Mouse (Mus musculus) ES-CJ7 (cell line): ENCODE results near the gene Abcb1a.

Source experiments
- DNase-seq: peaks from one replicate; pipeline ENCODE4 v3.0.0; 2011; ENCODE audit warnings: low read depth, low spot score

Abcb1a gene

GRCm38 (mm10) chr5:8659911-8660737 lies at the start of gene Abcb1a:
Gene Abcb1a (plus strand): TSS chr5:8660077.
- DNase-seq, result peak; percentile 19

DNA sequence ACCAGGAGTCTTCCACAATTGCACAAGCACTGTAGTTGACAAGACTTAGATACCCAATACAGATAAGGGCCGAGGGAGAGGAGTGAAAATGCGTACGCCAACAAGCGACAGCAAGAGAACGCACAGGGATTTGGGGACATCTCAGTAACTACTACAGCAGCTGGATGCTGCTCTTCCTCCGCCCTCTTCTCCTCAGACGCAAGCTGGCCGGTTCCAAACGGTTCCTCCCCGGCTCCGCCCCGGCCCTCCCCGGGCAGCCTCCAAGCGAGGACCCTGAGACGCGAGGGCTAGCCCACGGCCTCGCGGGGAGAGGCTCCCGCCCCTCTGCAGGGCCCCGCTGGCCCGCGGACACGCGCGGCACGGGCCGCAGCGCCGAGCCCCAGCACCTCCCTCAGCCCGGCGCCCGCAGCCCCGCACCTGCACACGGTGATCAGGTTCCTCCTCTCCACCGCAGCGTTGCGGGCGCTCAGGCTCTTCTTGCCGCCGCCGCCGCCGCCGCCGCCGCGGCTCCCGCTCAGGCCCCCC lies 37.7 kb upstream of the Abcb1a start:
- DNase-seq, result peak; percentile 62

DNA sequence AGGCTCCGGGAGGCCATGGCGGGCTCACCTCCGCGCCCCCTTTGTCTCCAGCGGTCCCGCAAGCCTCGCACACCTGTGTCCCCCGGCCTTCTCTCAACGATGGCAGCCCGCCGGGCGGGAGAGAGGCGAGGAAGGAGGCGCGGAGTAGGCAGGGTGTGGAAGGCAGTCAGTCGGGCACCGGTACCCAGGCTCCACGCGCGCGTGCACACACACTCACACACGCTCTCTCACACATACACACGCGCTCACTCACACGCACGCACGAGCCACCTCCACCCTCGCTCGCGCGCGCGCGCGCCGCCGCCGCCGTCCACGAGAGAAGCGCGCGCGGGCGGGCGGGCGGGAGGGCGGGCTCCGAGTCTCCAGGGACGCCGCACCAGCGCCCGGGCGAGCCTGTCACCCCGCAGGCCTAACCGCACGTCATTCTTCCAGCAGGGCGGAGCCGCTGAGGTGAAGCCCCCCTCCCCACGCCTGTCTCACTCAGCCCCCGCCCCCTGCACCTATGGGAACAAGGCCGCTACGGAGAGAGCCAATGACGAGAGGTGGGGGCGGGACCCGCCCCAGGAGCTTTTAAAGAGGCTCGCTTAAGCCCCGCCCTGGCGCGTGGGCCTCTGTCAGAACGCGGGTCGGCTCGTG lies 37.2 kb upstream of the Abcb1a start, which contains the start of gene Rundc3b:
Gene Rundc3b, minus strand, starts transcription at position 357 of the 636 bp plus-strand sequence.
- peak; percentile 94 for DNase-seq

GRCm38 (mm10) chr5:8632901-8633300 lies 27.0 kb upstream of the Abcb1a start:
- no peak for DNase-seq

DNA sequence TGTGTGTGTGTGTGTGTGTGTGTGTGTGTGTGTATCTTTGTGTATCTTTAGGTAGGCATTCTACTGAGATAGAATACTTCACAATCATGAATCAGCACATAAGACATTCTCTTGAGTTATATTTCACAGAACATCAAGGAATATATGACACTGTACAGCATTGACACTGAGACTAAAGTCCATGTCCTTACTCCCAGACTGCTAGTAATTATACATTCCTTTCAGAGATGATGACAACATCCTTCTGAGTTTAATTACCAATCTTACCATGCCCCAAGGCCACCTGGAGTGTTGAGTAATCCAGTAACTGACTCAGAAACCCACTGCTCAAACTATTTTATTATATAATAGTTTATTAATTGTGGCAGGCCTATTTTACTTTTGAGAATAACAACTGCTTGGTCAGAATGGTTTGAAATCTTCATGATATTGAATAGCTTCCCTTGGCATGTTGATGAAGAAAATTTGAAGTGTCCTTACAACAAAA lies 25.3 kb upstream of the Abcb1a start:
- DNase-seq, result no peak

DNA sequence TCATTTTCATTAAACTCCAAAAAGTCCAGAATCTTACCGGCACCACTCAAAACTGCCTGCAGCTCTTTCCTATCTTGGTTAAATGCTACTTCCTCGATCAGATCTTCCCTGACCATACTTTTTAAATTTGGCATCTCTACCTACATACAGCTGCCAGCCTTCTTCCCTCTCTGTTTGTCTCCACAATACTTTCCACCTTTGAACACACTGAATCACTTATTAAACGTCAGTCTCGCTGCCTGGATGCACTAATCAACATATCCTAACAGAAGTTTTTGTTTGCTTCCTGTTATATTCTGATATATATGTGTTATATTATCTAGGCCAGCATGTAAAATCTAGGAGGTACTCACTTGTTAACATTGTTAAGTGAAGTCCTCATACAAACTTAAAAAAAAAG lies 11.6 kb upstream of the Abcb1a start:
- no peak for DNase-seq

GRCm38 (mm10) chr5:8648774-8649173 lies 11.1 kb upstream of the Abcb1a start:
- no peak for DNase-seq

DNA sequence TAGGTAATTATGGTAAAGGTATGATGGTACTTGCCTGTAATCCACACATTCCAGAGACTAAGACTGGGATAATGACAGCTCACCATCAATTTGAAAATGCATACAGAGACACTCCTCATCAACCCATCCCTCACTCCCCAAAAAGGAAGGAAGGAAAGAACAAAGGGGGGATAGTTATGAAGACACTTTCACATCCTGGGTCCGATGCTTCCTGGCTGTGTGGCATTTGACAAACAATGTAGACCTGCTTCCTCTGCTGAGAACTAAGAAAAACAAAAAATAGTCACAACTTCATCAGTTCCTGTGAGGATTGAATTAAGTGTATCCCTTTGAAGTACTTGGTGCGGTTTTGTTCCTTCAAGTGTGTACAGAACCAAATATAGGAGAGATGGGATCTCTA lies 7.8 kb upstream of the Abcb1a start:
- DNase-seq, result no peak

DNA sequence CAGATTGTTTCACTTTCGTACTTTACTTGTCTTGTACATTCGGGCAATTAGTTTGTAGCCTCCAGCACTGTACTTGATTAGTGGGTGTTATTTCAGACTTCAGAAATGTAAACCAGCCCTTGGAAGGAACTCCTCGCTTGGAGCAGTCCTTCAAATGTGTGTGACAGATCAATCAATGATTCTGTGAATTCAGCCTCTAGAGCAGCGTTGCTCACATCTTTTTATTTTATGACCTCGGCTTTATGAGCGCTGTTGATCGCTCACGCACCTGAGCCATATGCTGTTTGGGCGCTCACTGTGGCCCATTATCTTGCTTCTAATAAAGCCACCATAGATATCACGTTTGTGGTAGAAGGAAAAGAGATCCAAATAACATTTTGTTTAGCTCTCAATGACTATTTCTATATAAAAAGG lies 868 bp downstream of the Abcb1a start:
- no peak for DNase-seq

DNA sequence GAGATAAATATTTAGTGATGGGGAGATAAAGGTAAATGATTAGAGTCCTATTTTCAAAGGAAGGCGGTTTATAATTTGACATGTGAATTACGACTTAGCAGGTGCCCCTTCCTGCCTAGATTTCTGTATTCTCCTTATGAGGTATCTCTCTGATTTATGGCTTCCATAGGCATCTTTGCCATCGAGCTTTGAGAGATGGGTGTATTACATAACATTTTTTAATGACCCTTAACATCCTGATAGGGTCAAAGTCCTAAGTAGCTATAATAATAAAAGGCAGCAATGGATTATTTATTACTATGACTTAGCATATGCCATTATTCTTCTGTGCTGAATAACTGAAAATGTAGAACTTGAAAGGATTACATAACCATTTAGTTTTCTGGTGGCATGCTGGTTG lies 4.8 kb downstream of the Abcb1a start:
- no peak for DNase-seq

DNA sequence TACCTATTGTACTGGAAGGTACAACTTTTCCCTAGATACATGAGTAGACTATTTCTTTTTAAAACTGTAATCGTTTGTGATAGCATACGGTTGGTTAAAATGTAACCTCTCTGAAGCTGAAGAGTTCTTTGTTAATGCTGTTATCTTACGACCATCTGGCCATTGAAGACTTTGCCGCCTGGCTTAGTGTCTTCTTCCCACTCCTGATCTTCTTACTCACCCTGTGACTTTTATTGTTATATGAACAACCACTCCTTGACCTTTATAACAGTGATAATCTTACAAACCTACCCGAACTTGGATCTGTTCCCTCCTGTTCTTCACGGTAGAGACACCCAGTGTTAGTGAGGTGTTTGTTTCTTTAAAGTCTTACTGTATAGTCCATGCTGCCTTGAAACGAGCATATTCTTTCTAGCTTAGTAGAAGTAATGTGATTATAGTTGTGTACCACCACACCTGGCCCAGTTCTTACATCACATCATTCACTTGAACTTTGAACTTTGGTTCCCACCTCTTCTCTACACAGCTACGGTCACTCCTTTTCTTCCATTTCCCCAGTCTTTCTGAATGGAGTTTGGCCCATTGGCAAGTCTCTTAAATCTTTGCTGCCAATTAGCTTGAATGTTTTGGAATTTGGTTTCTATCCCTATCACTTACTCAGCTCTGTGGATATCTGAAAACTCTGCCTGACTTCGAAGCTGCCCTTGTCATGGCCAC lies 8.0 kb downstream of the Abcb1a start:
- no peak for DNase-seq

DNA sequence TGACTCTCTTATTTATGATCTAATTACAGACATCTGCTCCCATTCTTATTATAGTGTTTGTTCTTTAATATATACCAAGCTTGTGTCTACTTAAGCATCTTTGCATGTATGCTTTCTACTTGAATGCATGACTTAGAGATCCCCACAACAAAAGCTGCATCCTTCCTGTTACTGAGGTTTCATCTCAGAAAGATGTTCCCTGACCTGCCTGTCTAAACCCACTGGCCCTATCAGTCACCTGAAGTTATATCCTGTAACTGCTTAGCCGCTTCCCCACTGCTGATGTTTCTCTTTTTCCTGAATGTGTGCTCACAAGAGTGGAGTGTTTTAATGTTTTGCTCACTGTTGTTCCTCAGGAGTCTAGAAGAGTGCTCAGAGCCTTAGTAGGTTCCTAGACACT lies 9.7 kb downstream of the Abcb1a start:
- DNase-seq, result no peak

DNA sequence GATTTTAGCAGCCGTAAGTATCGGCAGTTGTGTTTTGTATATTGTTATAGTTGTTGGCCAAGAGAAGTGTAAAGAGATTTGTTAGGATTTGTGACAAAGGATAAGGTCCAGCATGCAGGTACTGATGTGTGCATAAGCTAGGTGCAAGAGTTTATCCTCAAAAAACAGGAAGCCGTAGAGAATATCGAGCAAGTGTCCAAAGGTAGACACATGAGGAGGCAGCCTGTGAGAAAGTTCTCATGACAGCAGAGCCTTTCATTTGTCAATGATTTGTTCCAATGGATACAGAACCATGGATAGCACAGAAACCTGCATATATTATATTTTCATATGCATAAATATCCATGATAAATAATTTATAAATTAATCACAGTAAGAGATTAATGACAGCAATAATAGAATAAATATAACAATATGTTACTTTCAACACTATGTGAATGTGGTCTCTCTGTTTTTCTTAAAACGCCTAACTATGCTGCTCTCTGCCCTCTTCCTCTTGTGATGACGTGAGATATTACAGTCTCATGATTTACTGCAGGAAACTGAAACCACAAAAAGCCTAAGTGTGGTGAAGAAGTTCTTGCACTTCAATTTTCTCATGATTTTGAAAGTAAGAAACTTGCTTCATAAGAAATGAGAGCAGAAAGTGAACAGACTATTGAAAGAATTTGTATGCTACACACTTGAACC lies 15.5 kb downstream of the Abcb1a start:
- DNase-seq, result no peak

DNA sequence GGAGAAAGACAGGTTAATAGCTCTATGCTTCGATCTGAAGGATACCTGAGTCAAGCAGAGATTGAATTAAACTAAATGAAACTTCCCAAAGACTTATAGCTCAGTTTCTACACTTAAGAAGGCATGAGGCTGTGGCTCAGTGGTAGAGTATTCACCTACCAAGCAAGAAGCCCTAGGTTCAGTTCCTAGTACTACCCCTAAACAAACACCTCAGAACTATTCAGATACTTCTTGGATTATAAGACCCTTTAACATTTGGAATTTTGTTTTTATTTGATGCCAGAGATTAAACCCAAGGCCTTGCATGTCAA lies 16.0 kb downstream of the Abcb1a start:
- DNase-seq, result no peak

DNA sequence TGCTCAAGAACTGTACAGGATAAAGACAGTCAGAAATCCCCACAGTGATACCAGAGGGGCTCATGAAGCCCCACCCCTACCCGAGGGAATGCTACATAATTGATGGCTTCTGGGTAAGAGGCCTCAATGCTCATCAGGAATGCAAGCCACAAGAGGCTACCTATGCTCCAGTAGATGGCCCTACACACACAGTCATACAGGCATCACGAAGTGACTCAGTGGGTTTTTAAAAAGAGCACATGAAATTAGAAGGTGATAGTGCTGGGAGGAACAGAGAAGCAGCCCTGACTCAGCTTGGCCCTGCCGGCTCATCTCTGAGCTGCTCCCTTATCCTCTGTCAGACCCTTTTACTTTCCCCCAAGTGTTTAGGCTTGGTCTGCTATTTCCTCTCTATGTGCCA lies 21.3 kb downstream of the Abcb1a start:
- DNase-seq, result peak; percentile 10

GRCm38 (mm10) chr5:8683686-8684085 lies 23.8 kb downstream of the Abcb1a start:
- no peak for DNase-seq

DNA sequence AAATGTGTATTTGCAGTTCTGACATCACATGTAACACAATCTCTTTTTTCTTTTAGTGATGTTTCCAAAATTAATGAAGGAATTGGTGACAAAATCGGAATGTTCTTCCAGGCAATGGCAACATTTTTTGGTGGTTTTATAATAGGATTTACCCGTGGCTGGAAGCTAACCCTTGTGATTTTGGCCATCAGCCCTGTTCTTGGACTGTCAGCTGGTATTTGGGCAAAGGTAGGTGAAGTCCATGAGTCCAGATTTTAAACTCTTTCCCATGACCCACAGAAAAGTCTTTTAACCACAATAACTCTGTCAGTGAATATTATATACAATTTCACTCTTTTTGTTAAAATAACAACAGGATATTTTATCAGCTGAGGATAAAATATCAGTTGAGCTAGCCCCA lies 26.2 kb downstream of the Abcb1a start:
- DNase-seq, result no peak

GRCm38 (mm10) chr5:8687550-8687949 lies 27.7 kb downstream of the Abcb1a start:
- no peak for DNase-seq

- DNase-seq, result no peak
These were observed 56.2 kb downstream of the Abcb1a start for GRCm38 (mm10) chr5:8716061-8716460.

DNA sequence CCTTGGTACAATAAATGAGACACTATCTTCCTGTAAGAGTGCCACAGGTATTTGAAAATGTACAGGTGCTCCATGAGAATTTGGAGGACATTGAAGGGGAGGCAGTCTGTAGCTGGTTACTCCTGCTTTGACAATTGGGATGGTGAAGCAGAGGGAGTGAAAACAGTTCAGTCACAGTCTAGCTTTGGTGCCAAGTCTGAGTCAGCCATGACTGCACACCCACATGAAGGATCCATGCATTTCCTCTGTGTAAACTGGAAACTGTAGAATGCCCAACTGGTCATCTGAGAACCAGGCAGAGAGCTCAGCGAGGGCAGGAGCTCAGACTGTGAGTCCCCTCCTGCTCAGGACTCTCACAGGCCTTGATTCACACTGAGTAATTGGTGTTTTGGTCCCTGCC lies 59.7 kb downstream of the Abcb1a start:
- no peak for DNase-seq

GRCm38 (mm10) chr5:8722224-8722623 lies 62.3 kb downstream of the Abcb1a start:
- DNase-seq, result peak; percentile 10

DNA sequence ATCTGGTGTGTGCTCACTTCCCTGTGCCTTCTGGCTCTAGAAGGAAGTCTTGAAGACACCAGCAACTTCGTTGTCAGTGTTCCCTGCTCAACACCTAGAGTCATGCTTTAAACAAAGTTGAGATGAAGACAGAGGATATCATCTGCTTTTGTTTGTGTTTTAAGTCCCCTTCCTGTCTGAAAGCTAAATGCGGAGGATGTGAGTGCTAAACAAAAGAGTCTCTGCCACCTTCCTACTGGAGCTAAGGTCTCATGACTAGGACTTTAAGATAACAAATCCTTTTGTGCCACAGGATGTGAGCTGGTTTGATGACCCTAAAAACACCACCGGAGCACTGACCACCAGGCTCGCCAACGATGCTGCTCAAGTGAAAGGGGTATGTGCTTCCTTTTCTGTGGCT lies 63.0 kb downstream of the Abcb1a start:
- DNase-seq, result no peak
